Mouse (Mus musculus) T-cell, adult 66 days (primary cell): ENCODE data around the gene Lrrc23. TPM values are rescaled to one million over a fixed set of nuclear protein-coding genes. Genes with fewer than 3 reads are reported as not detected.

Experiments
- total RNA-seq, 2 experiments: library from RNA; stranded (reverse); gene quantifications; 3 replicates in 1 of 2; 4 replicates in 1 of 2; pipeline ENCODE4 v1.2.4; 2023

The Lrrc23 gene
- total RNA-seq, result 10 to 100 TPM in 1 of 2 experiments, 1 to 10 TPM in 1; 6.7 to 10.5 TPM

GRCm38 (mm10) chr6:124779222-124779983, at the start of gene Lrrc23:
Lrrc23 (minus strand) TSS chr6:124779727.

GRCm38 (mm10) chr6:124813933-124814332, 34.4 kb upstream of the Lrrc23 start, which contains the start of gene Tpi1:
Tpi1 (minus strand) TSS chr6:124814296.

GRCm38 (mm10) chr6:124808358-124809012, 29.0 kb upstream of the Lrrc23 start, which contains the start of gene Spsb2:
Spsb2 (plus strand) TSS chr6:124808661.

GRCm38 (mm10) chr6:124769101-124769765, 10.3 kb downstream of the Lrrc23 start, which contains the start of gene Eno2:
Eno2 (minus strand) TSS chr6:124769673.

GRCm38 (mm10) chr6:124755831-124756595, 23.5 kb downstream of the Lrrc23 start, which contains the start of the genes Gm45234 and Atn1:
Gm45234 (minus strand) TSS chr6:124756021.
Atn1 (minus strand) TSS chr6:124756524.

GRCm38 (mm10) chr6:124740888-124741761, 38.4 kb downstream of the Lrrc23 start, which contains the start of gene Grcc10:
Grcc10 (minus strand) TSS chr6:124741374.

GRCm38 (mm10) chr6:124738511-124739023, 41.0 kb downstream of the Lrrc23 start, which contains the start of gene Ptpn6:
Ptpn6 (minus strand) TSS chr6:124738714.

Other genes with a start within 250 kb of the Lrrc23 start
- gene C1s1, start 237.4 kb downstream of the Lrrc23 start, total RNA-seq, result not detected
- not detected for gene C1rb, start 209.4 kb downstream of the Lrrc23 start, total RNA-seq
- gene C1s2, start 143.6 kb downstream of the Lrrc23 start, total RNA-seq, result not detected
- 10 to 100 TPM; 72.3 to 77.4 TPM for gene Lpcat3, start 116.7 kb downstream of the Lrrc23 start, total RNA-seq
- 100 to 1,000 TPM; 187 to 191 TPM for gene Emg1, start 67.5 kb downstream of the Lrrc23 start, total RNA-seq
- 100 to 1,000 TPM; 161 to 164 TPM for gene Phb2, start 67.4 kb downstream of the Lrrc23 start, total RNA-seq
- 100 to 1,000 TPM; 173 to 199 TPM for gene Ptpn6, start 41.0 kb downstream of the Lrrc23 start, total RNA-seq
- gene Grcc10, start 38.4 kb downstream of the Lrrc23 start, total RNA-seq, result 100 to 1,000 TPM; 302 to 314 TPM
- gene Gm45234, start 23.7 kb downstream of the Lrrc23 start, total RNA-seq, result 1 to 10 TPM in 1 of 2 experiments, not detected in 1; 6.9 TPM
- gene Atn1, start 23.2 kb downstream of the Lrrc23 start, total RNA-seq, result 100 to 1,000 TPM; 134 to 156 TPM
- gene Eno2, start 10.1 kb downstream of the Lrrc23 start, total RNA-seq, result 1 to 10 TPM; 3.3 to 3.8 TPM
- gene Spsb2, start 28.9 kb upstream of the Lrrc23 start, total RNA-seq, result 1 to 10 TPM; 1.1 to 3.6 TPM
- gene Tpi1, start 34.6 kb upstream of the Lrrc23 start, total RNA-seq, result 10 to 100 TPM; 37.5 to 43.1 TPM
- gene Usp5, start 49.8 kb upstream of the Lrrc23 start, total RNA-seq, result 10 to 100 TPM; 66.7 to 74.2 TPM
- 1 to 10 TPM; 3.1 to 7.1 TPM for gene Cdca3, start 49.8 kb upstream of the Lrrc23 start, total RNA-seq
- not detected for gene Gnb3, start 60.5 kb upstream of the Lrrc23 start, total RNA-seq
- under 1 TPM; 0.21 to 0.64 TPM for gene P3h3, start 78.0 kb upstream of the Lrrc23 start, total RNA-seq
- gene Gpr162, start 84.3 kb upstream of the Lrrc23 start, total RNA-seq, result 1 to 10 TPM; 1.7 to 2.3 TPM
- gene Cd4, start 108.5 kb upstream of the Lrrc23 start, total RNA-seq, result 100 to 1,000 TPM; 241 to 278 TPM
- gene Lag3, start 132.0 kb upstream of the Lrrc23 start, total RNA-seq, result 10 to 100 TPM in 1 of 2 experiments, 1 to 10 TPM in 1; 8.8 to 10.2 TPM
- 10 to 100 TPM; 43.8 to 56.4 TPM for gene Ptms, start 140.4 kb upstream of the Lrrc23 start, total RNA-seq
- 100 to 1,000 TPM in 1 of 2 experiments, 10 to 100 TPM in 1; 90.3 to 110 TPM for gene Mlf2, start 151.7 kb upstream of the Lrrc23 start, total RNA-seq
- gene Cops7a, start 185.8 kb upstream of the Lrrc23 start, total RNA-seq, result 10 to 100 TPM; 37.3 to 49.3 TPM
- gene Pianp, start 217.0 kb upstream of the Lrrc23 start, total RNA-seq, result under 1 TPM; 0.90 to 0.98 TPM
- gene Zfp384, start 229.4 kb upstream of the Lrrc23 start, total RNA-seq, result 10 to 100 TPM; 78.2 to 92.7 TPM